Mouse (Mus musculus) ES-E14 (cell line): ENCODE measurements around the gene Tfr2.

Source experiments
- CHD2 ChIP-seq: IDR thresholded peaks from 2 replicates; pipeline ENCODE4 v1.6.1; 2014; ENCODE audit warnings: mild to moderate bottlenecking, low read depth, low read length, inconsistent platforms
- HCFC1 ChIP-seq: IDR thresholded peaks from 2 replicates; pipeline ENCODE4 v1.6.1; 2012; ENCODE audit warnings: low read length, inconsistent platforms, borderline replicate concordance; ENCODE audit not compliant: insufficient read depth
- MAFK ChIP-seq: IDR thresholded peaks from 2 replicates; pipeline ENCODE4 v1.6.1; 2014; ENCODE audit warnings: mild to moderate bottlenecking, low read depth, low read length, inconsistent platforms; ENCODE audit not compliant: insufficient read depth
- ZC3H11A ChIP-seq: IDR thresholded peaks from 2 replicates; pipeline ENCODE4 v1.6.1; 2012; ENCODE audit warnings: low read depth, mild to moderate bottlenecking, inconsistent platforms, low read length, borderline replicate concordance
- ZNF384 ChIP-seq: IDR thresholded peaks from 2 replicates; pipeline ENCODE4 v1.6.1; 2012; ENCODE audit warnings: low read depth, low read length, inconsistent platforms

GRCm38 (mm10) chr5:137570181-137570580, 541 bp downstream of the Tfr2 start:
- no peak for TF ChIP-seq ZC3H11A
- no peak for TF ChIP-seq CHD2
- no peak for TF ChIP-seq MAFK
- no peak for TF ChIP-seq ZNF384
- no peak for TF ChIP-seq HCFC1
